Mouse (Mus musculus) cortical plate, adult 2 months (tissue): Measurements from ENCODE around the gene BC049730. TPM values are rescaled to one million over a fixed set of nuclear protein-coding genes. Genes with fewer than 3 reads are reported as not detected.
"Not testable (repeated sequence)": the region's sequence is repeated elsewhere in the genome, so short reads cannot be mapped to it uniquely, and the experiment has no call there.

Experiments
- H3K27ac ChIP-seq: fragments of 200-500 bp; 2 replicates; pipeline ENCODE4 v1.5.1; 2012; ENCODE audit warnings: low read length, control low read depth, inconsistent platforms; ENCODE audit not compliant: insufficient read depth
- H3K4me1 ChIP-seq: fragments of 200-500 bp; 2 replicates; pipeline ENCODE4 v1.6.1; 2011; ENCODE audit warnings: low read length; ENCODE audit not compliant: control insufficient read depth, insufficient read depth
- H3K4me3 ChIP-seq: fragments of 200-500 bp; 2 replicates; pipeline ENCODE4 v1.5.1; 2011; ENCODE audit warnings: mild to moderate bottlenecking, low read length, control low read depth; ENCODE audit not compliant: insufficient read depth
- CTCF ChIP-seq: fragments of 200-500 bp; IDR thresholded peaks from 2 replicates; pipeline ENCODE4 v1.5.1; 2011; ENCODE audit warnings: mild to moderate bottlenecking, control low read depth, low read length; ENCODE audit not compliant: insufficient read depth; ENCODE audit errors: extremely low read depth
- POLR2A ChIP-seq: fragments of 200-500 bp; IDR thresholded peaks from 2 replicates; pipeline ENCODE4 v1.6.1; 2011; ENCODE audit warnings: mild to moderate bottlenecking, low read length, control low read depth; ENCODE audit not compliant: insufficient read depth; ENCODE audit errors: extremely low read depth
- polyA plus RNA-seq: library from polyadenylated mRNA; depleted of rRNA; stranded (reverse); fragments of >200 nt; gene quantifications from 2 replicates; pipeline ENCODE4 v1.2.3, GENCODE M21; 2012; rRNA removed

The BC049730 gene
- not detected in 2 replicates for polyA plus RNA-seq

DNA sequence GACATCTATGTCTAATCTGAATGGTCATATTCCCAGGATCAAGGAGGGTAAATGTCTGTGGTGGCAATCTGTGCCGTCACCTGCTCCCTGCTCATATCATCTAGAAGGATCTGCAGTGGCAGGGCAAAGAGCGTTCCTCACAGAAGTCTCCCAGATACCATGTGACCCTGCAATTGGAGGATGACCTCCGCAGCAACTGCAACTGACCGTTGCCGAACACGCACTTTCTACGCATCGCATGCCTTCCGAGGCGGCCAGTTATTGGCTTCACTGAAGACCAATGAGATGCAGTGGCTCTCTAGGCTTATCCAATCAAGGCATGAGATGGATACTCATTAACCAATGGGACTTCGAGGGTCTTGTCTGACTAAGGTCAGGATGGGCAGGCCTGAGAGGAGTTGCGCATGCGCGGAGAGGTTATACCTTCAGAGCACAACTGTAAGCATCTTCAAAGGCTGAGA is at the start of gene BC049730:
Gene BC049730 (plus strand): TSS at position 411 of the 461 bp plus-strand sequence.
- Histone ChIP-seq H3K4me1 (no peaks in the 10 kb centered on the region), H3K27ac (no peak within 1 kb of the TSS), H3K4me3 (no peak within 1 kb of the TSS)
- TF ChIP-seq CTCF (no peak), POLR2A (no peak)

DNA sequence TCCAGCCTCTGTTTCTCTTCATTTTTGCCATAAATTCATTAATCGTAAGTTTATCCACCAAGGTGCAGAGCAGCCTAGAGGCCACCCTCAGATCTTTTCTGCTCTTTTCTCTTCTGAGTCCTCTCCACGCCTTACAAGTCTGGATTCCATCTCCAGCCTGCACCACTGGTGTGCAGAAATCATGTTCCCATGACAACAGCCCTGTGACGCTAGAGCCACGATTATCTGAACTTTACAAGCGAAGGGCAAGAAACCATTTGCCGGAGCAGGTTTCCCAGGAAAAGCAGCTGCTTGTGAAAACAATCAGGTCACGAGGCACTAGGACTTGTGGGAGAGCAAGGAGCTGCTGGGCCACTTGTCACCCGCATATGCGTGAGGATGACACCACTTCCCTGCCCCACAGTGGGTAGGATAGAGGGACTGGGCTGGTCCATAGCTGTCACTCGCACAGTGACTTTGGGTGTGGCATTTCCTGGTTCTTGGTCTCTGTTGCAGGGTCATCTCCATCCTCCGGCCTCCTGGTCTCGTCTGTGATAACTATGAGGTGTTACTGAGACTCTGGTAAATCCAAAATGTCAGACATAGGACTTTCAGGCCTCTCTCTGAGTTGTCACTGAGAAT is 49.2 kb upstream of the BC049730 start:
- Histone ChIP-seq H3K4me1 (no peaks in the 10 kb centered on the region), H3K27ac (no peak overlapping the region)
- TF ChIP-seq CTCF (no peak), POLR2A (no peak)

GRCm38 (mm10) chr7:24661118-24661904 is 47.7 kb upstream of the BC049730 start:
- Histone ChIP-seq H3K4me3 (no peak overlapping the region), H3K27ac (no peak overlapping the region), H3K4me1 (no peaks in the 10 kb centered on the region)
- TF ChIP-seq CTCF: no peak
- no peak for TF ChIP-seq POLR2A

More for the DNA sequence above, 49.2 kb upstream of the BC049730 start:
- H3K4me3 ChIP-seq: no peak overlapping the region

GRCm38 (mm10) chr7:24662575-24662974 is 46.5 kb upstream of the BC049730 start:
- no peak overlapping the region for H3K4me3 ChIP-seq
- no peak overlapping the region for H3K27ac ChIP-seq
- H3K4me1 ChIP-seq: no peaks in the 10 kb centered on the region
- no peak for TF ChIP-seq POLR2A
- peak; percentile 94 for TF ChIP-seq CTCF

DNA sequence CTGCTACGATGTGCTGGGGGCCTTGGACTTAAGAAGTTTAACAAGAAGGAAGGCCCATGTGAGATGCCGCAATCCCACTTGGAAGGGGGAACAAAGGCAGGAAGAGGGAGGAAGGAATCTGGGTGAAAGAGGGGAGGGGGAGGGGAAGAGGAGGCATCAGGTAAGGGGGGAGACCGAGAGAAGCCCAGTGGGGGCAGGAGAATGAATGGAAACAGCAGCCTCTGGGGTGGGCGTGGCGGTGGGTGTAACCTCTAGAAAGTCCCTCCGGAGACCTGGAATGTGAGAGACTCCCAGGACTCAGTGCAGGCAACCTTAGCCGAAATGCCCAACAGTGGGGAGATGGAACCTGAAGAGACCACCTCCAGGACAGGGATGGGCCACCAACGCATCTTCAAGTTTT is 44.7 kb upstream of the BC049730 start:
- Histone ChIP-seq H3K4me1 (no peaks in the 10 kb centered on the region), H3K4me3 (no peak overlapping the region), H3K27ac (no peak overlapping the region)
- TF ChIP-seq POLR2A: no peak
- no peak for TF ChIP-seq CTCF

GRCm38 (mm10) chr7:24664959-24665358 is 44.1 kb upstream of the BC049730 start:
- Histone ChIP-seq H3K27ac (no peak overlapping the region), H3K4me1 (no peaks in the 10 kb centered on the region), H3K4me3 (no peak overlapping the region)
- TF ChIP-seq CTCF (no peak), POLR2A (no peak)

GRCm38 (mm10) chr7:24671944-24672439 is 37.0 kb upstream of the BC049730 start:
- H3K4me3 ChIP-seq: no peak overlapping the region
- no peak overlapping the region for H3K27ac ChIP-seq
- no peaks in the 10 kb centered on the region for H3K4me1 ChIP-seq
- no peak for TF ChIP-seq POLR2A
- no peak for TF ChIP-seq CTCF

GRCm38 (mm10) chr7:24676575-24676974 is 32.5 kb upstream of the BC049730 start, which contains the start of gene Tex101:
Gene Tex101 (minus strand): TSS chr7:24676675.
- Histone ChIP-seq H3K4me1 (no peaks in the 10 kb centered on the region), H3K4me3 (no peak within 1 kb of the TSS), H3K27ac (no peak within 1 kb of the TSS)
- no peak for TF ChIP-seq POLR2A
- TF ChIP-seq CTCF: no peak

DNA sequence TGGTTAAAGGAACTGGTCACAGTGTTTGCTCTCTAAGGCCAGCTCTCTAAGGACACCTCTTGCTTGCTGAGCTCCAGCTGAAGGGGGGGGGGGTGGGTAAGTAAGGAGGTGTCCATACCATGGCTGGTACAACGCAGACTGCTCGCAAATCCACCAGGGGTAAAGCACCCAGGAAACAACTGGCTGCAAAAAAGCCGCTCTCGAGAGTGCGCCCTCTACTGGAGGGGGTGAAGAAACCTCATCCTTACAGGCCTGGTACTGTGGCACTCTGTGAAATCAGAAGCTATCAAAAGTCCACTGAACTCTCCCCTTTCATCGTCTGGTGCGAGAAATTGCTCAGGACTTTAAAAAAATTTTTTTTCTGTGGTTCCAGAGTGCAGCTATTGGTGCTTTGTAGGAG is 24.9 kb upstream of the BC049730 start:
- H3K4me3 ChIP-seq, H3K27ac ChIP-seq, H3K4me1 ChIP-seq: not testable (repeated sequence)

- not testable (repeated sequence) for H3K4me3 ChIP-seq, H3K4me1 ChIP-seq, H3K27ac ChIP-seq
Observed at GRCm38 (mm10) chr7:24687519-24687918, 21.5 kb upstream of the BC049730 start.

- not testable (repeated sequence) for H3K27ac ChIP-seq, H3K4me1 ChIP-seq, H3K4me3 ChIP-seq
Observed at GRCm38 (mm10) chr7:24692693-24693092, 16.3 kb upstream of the BC049730 start.

DNA sequence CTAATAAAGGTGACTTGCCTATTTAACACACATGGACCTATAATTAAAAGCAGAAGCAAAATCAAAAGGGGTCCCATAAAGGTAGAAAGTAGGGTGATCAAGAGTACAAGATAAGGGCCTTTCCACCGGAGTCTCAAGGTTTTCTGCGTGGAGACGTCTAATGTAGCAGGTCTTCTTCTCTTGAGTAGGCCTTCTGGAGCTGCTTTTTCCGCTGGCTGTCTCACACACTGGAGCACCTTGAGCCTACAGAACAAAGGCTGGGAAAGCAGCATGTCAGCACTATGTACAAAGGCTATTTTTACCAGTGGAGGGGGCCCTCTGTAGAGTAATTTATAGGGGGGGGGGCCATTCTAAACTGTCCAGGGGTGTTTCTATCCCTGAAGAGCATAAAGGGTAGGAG is 11.2 kb upstream of the BC049730 start:
- not testable (repeated sequence) for H3K4me1 ChIP-seq, H3K4me3 ChIP-seq, H3K27ac ChIP-seq

DNA sequence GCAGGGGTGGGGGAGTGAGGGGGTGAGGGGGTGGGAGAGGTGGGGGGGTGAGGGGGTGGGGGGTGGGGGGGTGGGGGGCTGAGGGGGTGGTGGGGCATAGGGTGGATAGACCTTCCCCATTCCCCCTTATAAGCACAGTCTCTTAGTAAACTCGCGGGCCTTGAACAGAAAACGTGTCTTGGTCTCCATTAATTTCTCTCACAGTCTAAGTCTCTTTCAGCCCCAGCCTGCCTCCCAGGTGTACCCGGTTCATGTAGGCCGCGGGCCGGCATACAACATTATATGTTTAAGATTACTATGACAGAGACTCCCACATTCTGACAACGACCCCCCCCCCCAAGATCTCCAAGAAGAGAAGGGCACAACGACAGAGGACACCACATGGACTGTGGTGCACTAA is 6.2 kb upstream of the BC049730 start:
- not testable (repeated sequence) for H3K4me3 ChIP-seq, H3K4me1 ChIP-seq

More for the DNA sequence above, 6.2 kb upstream of the BC049730 start:
- not testable (repeated sequence) for H3K27ac ChIP-seq
